Mouse (Mus musculus) B cell, adult 62 days (primary cell): ENCODE measurements around the gene Crtc3. TPM values are rescaled to one million over a fixed set of nuclear protein-coding genes. Genes with fewer than 3 reads are reported as not detected.

Experiments
- total RNA-seq: library from RNA; stranded (reverse); gene quantifications from 4 replicates; pipeline ENCODE4 v1.2.4, GENCODE M21; 2023

The Crtc3 gene
- total RNA-seq: 36.2 to 44.9 TPM (median 39.0 TPM) in 4 replicates

GRCm38 (mm10) chr7:80688556-80689220, at the start of gene Crtc3:
Gene Crtc3 (minus strand): TSS chr7:80688877.

Other genes with a start within 250 kb of the Crtc3 start
- 14.4 to 18.7 TPM (median 17.4 TPM) in 4 replicates for gene Blm, start 153.8 kb downstream of the Crtc3 start, total RNA-seq
- gene Iqgap1, start 137.1 kb upstream of the Crtc3 start, total RNA-seq: 506 to 531 TPM (median 513 TPM) in 4 replicates
- gene Zscan2, start 172.0 kb upstream of the Crtc3 start, total RNA-seq: 5.4 to 9.0 TPM (median 6.5 TPM) in 4 replicates
- 13.5 to 27.1 TPM (median 16.9 TPM) in 4 replicates for gene Wdr73, start 212.4 kb upstream of the Crtc3 start, total RNA-seq
- gene Nmb, start 216.2 kb upstream of the Crtc3 start, total RNA-seq: 11.8 to 17.5 TPM (median 13.8 TPM) in 4 replicates